Comparison of ENCODE assay signal across 8 mouse cellular contexts in genomic region chr5:30814424-30815119, GRCm38 (mm10). TPM values are rescaled to one million over a fixed set of nuclear protein-coding genes. Genes with fewer than 3 reads are reported as not detected.
DNase-seq lines count a peak whose midpoint lies in the region; ATAC-seq and TF ChIP-seq lines count a peak whose summit lies in the region.

Gene Mapre3, plus strand, starts transcription at chr5:30814641.

- H3K4me2 ChIP-seq in heart, embryonic 11.5 days: peak within 1 kb of the TSS; percentile 89
- peak within 1 kb of the TSS; percentile 82 for H3K4me2 ChIP-seq in kidney, embryonic 15.5 days
- peak within 1 kb of the TSS; percentile 84 for H3K4me2 ChIP-seq in limb, embryonic 15.5 days
- H3K4me2 ChIP-seq in midbrain, postnatal 0 days (ENCODE audit: low read depth, low read length, poor library complexity, severe bottlenecking): peak within 1 kb of the TSS; percentile 55

- H3ac ChIP-seq in C2C12 (ENCODE audit: control insufficient read depth, insufficient read length, low read depth): peak within 1 kb of the TSS; percentile 78

- peaks cover 18% of the 10 kb centered on the region for H3K27me3 ChIP-seq in C2C12 (ENCODE audit: control insufficient read depth, insufficient read depth, insufficient read length)
- H3K27me3 ChIP-seq in erythroblast, embryonic 14.5 days (ENCODE audit: control insufficient read depth): peaks cover 63% of the 10 kb centered on the region
- peaks cover 10% of the 10 kb centered on the region for H3K27me3 ChIP-seq in heart, embryonic 11.5 days (ENCODE audit: control insufficient read depth, insufficient read depth, low read length)
- H3K27me3 ChIP-seq in kidney, embryonic 15.5 days: peaks cover 24% of the 10 kb centered on the region; the same call in 1 of the 2 replicates
- no peaks in the 10 kb centered on the region; the same call in none of the 2 replicates for H3K27me3 ChIP-seq in limb, embryonic 15.5 days
- no peaks in the 10 kb centered on the region for H3K27me3 ChIP-seq in midbrain, postnatal 0 days (ENCODE audit: insufficient read depth, low read length)

- peaks cover 9% of the 10 kb centered on the region for H3K4me1 ChIP-seq in erythroblast, embryonic 14.5 days (ENCODE audit: control insufficient read depth)
- H3K4me1 ChIP-seq in heart, embryonic 11.5 days (ENCODE audit: control insufficient read depth, insufficient read depth, low read length): peaks cover 2% of the 10 kb centered on the region; the same call in 1 of the 2 replicates
- peaks cover 22% of the 10 kb centered on the region for H3K4me1 ChIP-seq in kidney, embryonic 15.5 days
- H3K4me1 ChIP-seq in limb, embryonic 15.5 days: peaks cover 21% of the 10 kb centered on the region
- H3K4me1 ChIP-seq in midbrain, postnatal 0 days (ENCODE audit: insufficient read depth, low read length): peaks cover 12% of the 10 kb centered on the region

- H3K36me3 ChIP-seq in C2C12 (ENCODE audit: control insufficient read depth, insufficient read depth): no peaks in the 10 kb centered on the region
- no peaks in the 10 kb centered on the region for H3K36me3 ChIP-seq in erythroblast, embryonic 14.5 days (ENCODE audit: control insufficient read depth)
- no peaks in the 10 kb centered on the region for H3K36me3 ChIP-seq in heart, embryonic 11.5 days (ENCODE audit: control insufficient read depth, insufficient read depth, low read length)
- H3K36me3 ChIP-seq in kidney, embryonic 15.5 days: no peaks in the 10 kb centered on the region
- no peaks in the 10 kb centered on the region for H3K36me3 ChIP-seq in limb, embryonic 15.5 days
- peaks cover 3% of the 10 kb centered on the region; the same call in 1 of the 2 replicates for H3K36me3 ChIP-seq in midbrain, postnatal 0 days (ENCODE audit: insufficient read depth, low read length)

- no peaks in the 10 kb centered on the region; the same call in 1 of the 2 replicates for H3K9me3 ChIP-seq in erythroblast, embryonic 14.5 days (ENCODE audit: control insufficient read depth, low read length)
- H3K9me3 ChIP-seq in heart, embryonic 11.5 days (replicated peaks; ENCODE audit: control insufficient read depth, low read length): no peaks in the 10 kb centered on the region
- no peaks in the 10 kb centered on the region for H3K9me3 ChIP-seq in kidney, embryonic 15.5 days (replicated peaks)
- no peaks in the 10 kb centered on the region for H3K9me3 ChIP-seq in limb, embryonic 15.5 days
- no peaks in the 10 kb centered on the region for H3K9me3 ChIP-seq in midbrain, postnatal 0 days (ENCODE audit: low read length)

- H3K4me3 ChIP-seq in C2C12 (ENCODE audit: insufficient read depth, poor library complexity, severe bottlenecking): peak within 1 kb of the TSS; percentile 65
- H3K4me3 ChIP-seq in erythroblast, embryonic 14.5 days (replicated peaks): peak within 1 kb of the TSS; percentile 58
- peak within 1 kb of the TSS; percentile 86 for H3K4me3 ChIP-seq in heart, embryonic 11.5 days (ENCODE audit: low read depth, low read length)
- peak within 1 kb of the TSS; percentile 86 for H3K4me3 ChIP-seq in kidney, embryonic 15.5 days (replicated peaks)
- H3K4me3 ChIP-seq in limb, embryonic 15.5 days: peak within 1 kb of the TSS; percentile 83
- peak within 1 kb of the TSS; percentile 70 for H3K4me3 ChIP-seq in midbrain, postnatal 0 days (ENCODE audit: low read depth, low read length)

- peak within 1 kb of the TSS; percentile 82 for H3K9ac ChIP-seq in heart, embryonic 11.5 days (ENCODE audit: low read depth, low read length)
- peak within 1 kb of the TSS; percentile 80 for H3K9ac ChIP-seq in kidney, embryonic 15.5 days
- H3K9ac ChIP-seq in limb, embryonic 15.5 days: peak within 1 kb of the TSS; percentile 82
- peak within 1 kb of the TSS; percentile 90 for H3K9ac ChIP-seq in midbrain, postnatal 0 days (replicated peaks; ENCODE audit: low read length, poor library complexity, severe bottlenecking)

- H3K79me3 ChIP-seq in C2C12 (ENCODE audit: low read depth): peaks cover 3% of the 10 kb centered on the region

- H3K79me2 ChIP-seq in C2C12 (ENCODE audit: control insufficient read depth, insufficient read depth): peaks cover 5% of the 10 kb centered on the region

- no peak within 1 kb of the TSS for H3K27ac ChIP-seq in heart, embryonic 11.5 days (ENCODE audit: low read depth, low read length)
- peak within 1 kb of the TSS; percentile 67 for H3K27ac ChIP-seq in kidney, embryonic 15.5 days
- peak within 1 kb of the TSS; percentile 76 for H3K27ac ChIP-seq in limb, embryonic 15.5 days
- H3K27ac ChIP-seq in midbrain, postnatal 0 days (ENCODE audit: low read depth, low read length): peak within 1 kb of the TSS; percentile 88

- DNase-seq in brain, adult 2 months (ENCODE audit: low read depth, low spot score): peak; percentile 96
- peak; percentile 97 for DNase-seq in midbrain, postnatal 0 days (ENCODE audit: low spot score)
- peak; percentile 66 to 84 for DNase-seq in spleen, postnatal 10 days (ENCODE audit: low spot score in 2 of 2)

- under 1% methylated on average over 59 of the region's 59 CpGs for WGBS in heart, embryonic 11.5 days (ENCODE audit: insufficient replicate concordance)
- WGBS in kidney, embryonic 15.5 days: under 1% methylated on average over 59 of the region's 59 CpGs
- under 1% methylated on average over 57 of the region's 59 CpGs for WGBS in limb, embryonic 15.5 days
- WGBS in midbrain, postnatal 0 days: 1% methylated on average over 53 of the region's 59 CpGs

- ATAC-seq in heart, embryonic 11.5 days (replicated peaks; ENCODE audit: insufficient number of reproducible peaks, low FRiP score, low TSS enrichment): peak; percentile 91
- peak; percentile 95 for ATAC-seq in kidney, embryonic 15.5 days (replicated peaks; ENCODE audit: low FRiP score)
- peak; percentile 92 for ATAC-seq in limb, embryonic 15.5 days (ENCODE audit: insufficient number of reproducible peaks, low FRiP score, low TSS enrichment, low read depth)
- peak; percentile 96 for ATAC-seq in midbrain, postnatal 0 days (ENCODE audit: low FRiP score)

- TF ChIP-seq CTCF in C2C12 (IDR thresholded peaks at IDR 0.05; ENCODE audit: control insufficient read depth, insufficient read depth, insufficient read length): no peak
- no peak for TF ChIP-seq CTCF in midbrain, postnatal 0 days (IDR thresholded peaks at IDR 0.05)

TF ChIP-seq in C2C12, 6 proteins besides CTCF, POLR2A, EP300 and RAD21:
- TF ChIP-seq MYOD1 (IDR thresholded peaks at IDR 0.05; ENCODE audit: control insufficient read depth, insufficient read length, low read depth) (no peak), USF1 (IDR thresholded peaks at IDR 0.05; ENCODE audit: low read depth) (no peak), FOSL1 (IDR thresholded peaks at IDR 0.05; ENCODE audit: insufficient read depth, low read length, poor library complexity, severe bottlenecking) (no peak), MAX (IDR thresholded peaks at IDR 0.05) (no peak), MYOG (IDR thresholded peaks at IDR 0.05; ENCODE audit: control insufficient read depth, extremely low read depth, insufficient read length) (no peak), CEBPB (IDR thresholded peaks at IDR 0.05; ENCODE audit: low read depth) (no peak)
TF ChIP-seq in C2C12: peak in this region for 0.

RNA-seq across cellular contexts. Expression of gene Mapre3, which starts in this region (rescaled TPM):
- polyA plus RNA-seq in C2C12 (2012; fragmentation: generic; extraction: Trizol): 12.0 TPM
- 0.09 TPM in 1 of 2 replicates, not detected in the other for polyA plus RNA-seq in erythroblast, embryonic 14.5 days (2012)
- polyA plus RNA-seq in heart, embryonic 11.5 days (2014; fragmentation: Nextera tagmentation; extraction: Ambion mirVana): 14.2 and 17.9 TPM in 2 replicates
- 22.4 and 23.6 TPM in 2 replicates for polyA plus RNA-seq in kidney, embryonic 15.5 days (2015; fragmentation: Nextera tagmentation; extraction: Ambion mirVana)
- polyA plus RNA-seq in limb, embryonic 15.5 days (2015; fragmentation: Nextera tagmentation; extraction: Ambion mirVana): 30.4 and 30.6 TPM in 2 replicates
- 105 and 112 TPM in 2 replicates for total RNA-seq in midbrain, postnatal 0 days (2014; rRNA removed)
- polyA plus RNA-seq in midbrain, postnatal 0 days (2015; fragmentation: Nextera tagmentation; extraction: Ambion mirVana): 172 and 175 TPM in 2 replicates

Comparison
In these comparisons a context has a peak if more than half of its experiments do, and no peak if none do; other contexts are left out.
1. RNA of gene Mapre3 (polyA plus RNA-seq): 172 to 175 TPM in midbrain, postnatal 0 days, 30.4 to 30.6 TPM in limb, embryonic 15.5 days, 22.4 to 23.6 TPM in kidney, embryonic 15.5 days, 14.2 to 17.9 TPM in heart, embryonic 11.5 days and 12.0 TPM in C2C12 (single experiment); 0.09 TPM in erythroblast, embryonic 14.5 days; every median in the first group is over 10 times any median in the second.
2. Peak in every context shown above with its lines, with median percentiles within 50 percentile points of each other: H3K4me3 ChIP-seq, DNase-seq, ATAC-seq, H3K4me2 ChIP-seq and H3K9ac ChIP-seq.